Mouse (Mus musculus): ENCODE measurements around the gene Gm2663. TPM values are rescaled to one million over a fixed set of nuclear protein-coding genes. Genes with fewer than 3 reads are reported as not detected.

The Gm2663 gene
- not detected for total RNA-seq (2023)

DNA sequence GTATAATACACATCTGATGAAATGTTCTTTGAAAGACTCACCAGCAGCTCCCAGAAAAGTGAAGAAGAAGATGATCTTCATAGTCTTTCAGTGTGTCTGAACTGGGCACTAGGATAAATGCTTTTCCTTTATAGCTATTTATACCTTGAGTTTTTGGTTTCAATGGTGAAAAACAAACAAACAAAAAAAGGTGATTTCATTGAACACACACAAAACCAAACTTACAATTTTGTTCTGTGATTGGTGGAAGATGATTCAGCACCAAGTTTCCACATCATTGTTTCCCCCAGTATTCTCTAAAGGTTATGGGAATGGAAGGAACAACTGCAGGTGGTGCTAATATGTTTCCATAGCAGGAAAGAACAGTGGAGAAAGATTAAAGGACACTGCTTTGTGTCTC, at the start of gene Gm2663:
Gm2663 (minus strand) TSS at position 101 of the 400 bp plus-strand sequence.

DNA sequence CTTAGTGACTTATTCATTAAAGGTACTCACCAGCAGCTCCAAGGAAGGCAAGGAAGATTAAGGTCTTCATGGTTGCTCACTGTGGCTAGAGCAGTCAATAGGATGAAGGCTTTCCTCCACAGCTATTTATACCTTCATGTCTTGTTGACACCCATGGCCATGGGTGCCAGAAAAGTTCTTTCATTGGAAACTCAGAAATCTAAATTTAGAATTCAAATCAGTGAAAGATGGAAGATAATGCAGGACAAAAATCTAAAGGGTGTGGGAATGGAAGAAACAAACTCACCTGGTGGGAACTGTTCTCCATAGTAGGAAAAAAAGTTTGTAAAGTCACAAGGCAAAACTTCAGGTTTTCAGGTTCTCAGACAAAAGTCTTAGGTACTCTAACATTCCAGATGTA, 36.1 kb upstream of the Gm2663 start, which contains the start of gene 2210010C04Rik:
2210010C04Rik (minus strand) TSS at position 101 of the 400 bp plus-strand sequence.

DNA sequence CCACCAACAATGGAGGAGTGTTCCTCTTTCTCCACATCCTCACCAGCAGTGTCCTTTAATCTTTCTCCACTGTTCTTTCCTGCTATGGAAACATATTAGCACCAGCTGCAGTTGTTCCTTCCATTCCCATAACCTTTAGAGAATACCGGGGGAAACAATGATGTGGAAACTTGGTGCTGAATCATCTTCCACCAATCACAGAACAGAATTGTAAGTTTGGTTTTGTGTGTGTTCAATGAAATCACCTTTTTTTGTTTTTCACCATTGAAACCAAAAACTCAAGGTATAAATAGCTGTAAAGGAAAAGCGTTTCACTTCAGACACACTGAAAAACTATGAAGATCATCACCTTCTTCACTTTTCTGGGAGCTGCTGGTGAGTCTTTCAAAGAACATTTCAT, 34.8 kb downstream of the Gm2663 start, which contains the start of gene 1810009J06Rik:
1810009J06Rik (plus strand) TSS at position 301 of the 400 bp plus-strand sequence.

DNA sequence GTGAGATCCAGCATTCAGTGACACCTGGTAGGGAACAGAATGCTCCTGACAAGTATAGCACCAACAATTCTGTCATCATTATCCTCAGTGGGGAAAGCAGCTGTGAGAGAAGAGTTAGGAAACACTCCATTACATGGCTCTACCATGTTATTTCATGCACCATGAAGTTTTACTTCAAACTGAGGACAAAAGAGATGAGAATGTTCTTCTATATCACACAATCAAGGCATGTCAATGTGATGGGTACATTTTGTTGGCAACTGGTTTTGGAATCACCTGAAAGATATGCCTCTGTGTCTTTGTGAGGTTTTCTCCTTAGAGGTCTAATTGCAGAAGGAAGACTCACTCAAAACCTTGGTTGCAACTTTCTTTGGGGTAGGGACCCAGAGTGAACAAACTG, 47.5 kb downstream of the Gm2663 start, which contains the start of gene Gm4744:
Gm4744 (minus strand) TSS at position 101 of the 400 bp plus-strand sequence.

Other genes starting within 250 kb of the Gm2663 start
- gene Moxd2, start 112.0 kb downstream of the Gm2663 start, total RNA-seq (2023) = not detected
- gene Prss58, start 99.1 kb downstream of the Gm2663 start, total RNA-seq (2023) = not detected
- gene 1700074P13Rik, start 58.9 kb downstream of the Gm2663 start, total RNA-seq (2023) = not detected
- not detected for gene Gm4744, start 47.6 kb downstream of the Gm2663 start, total RNA-seq (2023)
- not detected for gene 1810009J06Rik, start 34.7 kb downstream of the Gm2663 start, total RNA-seq (2023)
- 0.35 TPM for gene 2210010C04Rik, start 36.0 kb upstream of the Gm2663 start, total RNA-seq (2023)